Mouse (Mus musculus): ENCODE data around the gene Aff4. TPM values are rescaled to one million over a fixed set of nuclear protein-coding genes. Genes with fewer than 3 reads are reported as not detected.

The Aff4 gene
- total and polyA plus RNA-seq, 2 experiments from 2014 or later = 36.0 to 70.1 TPM

- no peaks in the 10 kb centered on the region for H3K9me3 ChIP-seq (replicated peaks; ENCODE audit: control insufficient read depth, low read length)
- H3K36me3 ChIP-seq (replicated peaks; ENCODE audit: control insufficient read depth, insufficient read depth, low read length) = peaks cover 7% of the 10 kb centered on the region
- no peaks in the 10 kb centered on the region for H3K4me1 ChIP-seq (ENCODE audit: control insufficient read depth, insufficient read depth)
- peak overlapping the region; percentile 84 for H3K4me2 ChIP-seq (ENCODE audit: low read depth, low read length)
- ATAC-seq (ENCODE audit: insufficient read depth, low read depth) (peak; percentile 16), DNase-seq (ENCODE audit: low spot score) (peak; percentile 19)
- TF ChIP-seq CTCF (IDR thresholded peaks at IDR 0.05; ENCODE audit: low read depth) = no peak
- TF ChIP-seq EP300 (IDR thresholded peaks at IDR 0.05; ENCODE audit: low read depth) = no peak
- H3K9ac ChIP-seq (replicated peaks; ENCODE audit: low read depth, low read length) = peak overlapping the region; percentile 88
- peak overlapping the region; percentile 79 for H3K4me3 ChIP-seq (ENCODE audit: low read depth, low read length)
- H3K27me3 ChIP-seq (ENCODE audit: control insufficient read depth, insufficient read depth, low read length) = no peaks in the 10 kb centered on the region
- WGBS = under 1% methylated on average over 34 of the region's 34 CpGs
- peak overlapping the region; percentile 93 for H3K27ac ChIP-seq (ENCODE audit: low read depth)
Observed at GRCm38 (mm10) chr11:53430300-53430669, 79.7 kb downstream of the Aff4 start.

- DNase-seq (ENCODE audit: low spot score) = peak; percentile 100
- ATAC-seq (ENCODE audit: insufficient read depth, low read depth) = peak; percentile 95
- Histone ChIP-seq H3K36me3 (replicated peaks; ENCODE audit: control insufficient read depth, insufficient read depth, low read length) (peaks cover 7% of the 10 kb centered on the region), H3K4me1 (ENCODE audit: control insufficient read depth, insufficient read depth) (no peaks in the 10 kb centered on the region), H3K27me3 (ENCODE audit: control insufficient read depth, insufficient read depth, low read length) (no peaks in the 10 kb centered on the region), H3K4me2 (ENCODE audit: low read depth, low read length) (peak within 1 kb of the TSS; percentile 84), H3K9ac (replicated peaks; ENCODE audit: low read depth, low read length) (peak within 1 kb of the TSS; percentile 88), H3K9me3 (replicated peaks; ENCODE audit: control insufficient read depth, low read length) (no peaks in the 10 kb centered on the region), H3K27ac (ENCODE audit: low read depth) (peak within 1 kb of the TSS; percentile 93), H3K4me3 (ENCODE audit: low read depth, low read length) (peak within 1 kb of the TSS; percentile 79)
- TF ChIP-seq EP300 (IDR thresholded peaks at IDR 0.05; ENCODE audit: low read depth) = peak; percentile 82
- TF ChIP-seq CTCF (IDR thresholded peaks at IDR 0.05; ENCODE audit: low read depth) = no peak
- under 1% methylated on average over 43 of the region's 44 CpGs for whole genome bisulfite sequencing
Observed at GRCm38 (mm10) chr11:53430670-53431346, 80.2 kb downstream of the Aff4 start, which contains the start of the genes Uqcrq and Gdf9. Uqcrq (minus strand) TSS chr11:53430831. Gdf9 (plus strand) TSS chr11:53431023.

- H3K4me3 ChIP-seq (ENCODE audit: low read depth, low read length) = peak overlapping the region; percentile 79
- peak overlapping the region; percentile 88; the same call in 1 of the 2 replicates for H3K9ac ChIP-seq (replicated peaks; ENCODE audit: low read depth, low read length)
- H3K27ac ChIP-seq (ENCODE audit: low read depth) = peak overlapping the region; percentile 93
- no peaks in the 10 kb centered on the region for H3K27me3 ChIP-seq (ENCODE audit: control insufficient read depth, insufficient read depth, low read length)
- peaks cover 7% of the 10 kb centered on the region for H3K36me3 ChIP-seq (replicated peaks; ENCODE audit: control insufficient read depth, insufficient read depth, low read length)
- ATAC-seq (ENCODE audit: insufficient read depth, low read depth) (peak; percentile 1; the same call in 1 of the 2 replicates), DNase-seq (ENCODE audit: low spot score) (no peak)
- no peak for TF ChIP-seq CTCF (IDR thresholded peaks at IDR 0.05; ENCODE audit: low read depth)
- no peak for TF ChIP-seq EP300 (IDR thresholded peaks at IDR 0.05; ENCODE audit: low read depth)
- peak overlapping the region; percentile 84 for H3K4me2 ChIP-seq (ENCODE audit: low read depth, low read length)
- WGBS = 12% methylated on average over 9 of the region's 9 CpGs
- H3K9me3 ChIP-seq (replicated peaks; ENCODE audit: control insufficient read depth, low read length) = no peaks in the 10 kb centered on the region
- no peaks in the 10 kb centered on the region for H3K4me1 ChIP-seq (ENCODE audit: control insufficient read depth, insufficient read depth)
Observed at GRCm38 (mm10) chr11:53431347-53432056, 80.9 kb downstream of the Aff4 start.

GRCm38 (mm10) chr11:53433057-53433456, 82.4 kb downstream of the Aff4 start:
- Histone ChIP-seq H3K27ac (ENCODE audit: low read depth) (no peak overlapping the region), H3K36me3 (replicated peaks; ENCODE audit: control insufficient read depth, insufficient read depth, low read length) (peaks cover 7% of the 10 kb centered on the region), H3K4me1 (ENCODE audit: control insufficient read depth, insufficient read depth) (no peaks in the 10 kb centered on the region), H3K4me2 (ENCODE audit: low read depth, low read length) (no peak overlapping the region), H3K4me3 (ENCODE audit: low read depth, low read length) (no peak overlapping the region), H3K9me3 (replicated peaks; ENCODE audit: control insufficient read depth, low read length) (no peaks in the 10 kb centered on the region), H3K9ac (replicated peaks; ENCODE audit: low read depth, low read length) (no peak overlapping the region), H3K27me3 (ENCODE audit: control insufficient read depth, insufficient read depth, low read length) (no peaks in the 10 kb centered on the region)
- TF ChIP-seq EP300 (IDR thresholded peaks at IDR 0.05; ENCODE audit: low read depth) (no peak), CTCF (IDR thresholded peaks at IDR 0.05; ENCODE audit: low read depth) (no peak)
- DNase-seq (ENCODE audit: low spot score) (no peak), ATAC-seq (ENCODE audit: insufficient read depth, low read depth) (no peak)
- WGBS = 32% methylated on average over 6 of the region's 6 CpGs

- H3K4me3 ChIP-seq (ENCODE audit: low read depth, low read length) = no peak overlapping the region
- WGBS = 76% methylated on average over 8 of the region's 8 CpGs
- H3K4me2 ChIP-seq (ENCODE audit: low read depth, low read length) = no peak overlapping the region
- no peak for TF ChIP-seq EP300 (IDR thresholded peaks at IDR 0.05; ENCODE audit: low read depth)
- no peak for TF ChIP-seq CTCF (IDR thresholded peaks at IDR 0.05; ENCODE audit: low read depth)
- H3K4me1 ChIP-seq (ENCODE audit: control insufficient read depth, insufficient read depth) = no peaks in the 10 kb centered on the region
- H3K27ac ChIP-seq (ENCODE audit: low read depth) = no peak overlapping the region
- H3K9me3 ChIP-seq (replicated peaks; ENCODE audit: control insufficient read depth, low read length) = no peaks in the 10 kb centered on the region
- no peak for ATAC-seq (ENCODE audit: insufficient read depth, low read depth)
- no peaks in the 10 kb centered on the region for H3K36me3 ChIP-seq (replicated peaks; ENCODE audit: control insufficient read depth, insufficient read depth, low read length)
- H3K9ac ChIP-seq (replicated peaks; ENCODE audit: low read depth, low read length) = no peak overlapping the region
- H3K27me3 ChIP-seq (ENCODE audit: control insufficient read depth, insufficient read depth, low read length) = no peaks in the 10 kb centered on the region
- no peak for DNase-seq (ENCODE audit: low spot score)
Observed at GRCm38 (mm10) chr11:53435504-53435903, 84.9 kb downstream of the Aff4 start.
